Mouse (Mus musculus): ENCODE data around the gene Myl6b. TPM values are rescaled to one million over a fixed set of nuclear protein-coding genes. Genes with fewer than 3 reads are reported as not detected.

The Myl6b gene
- total RNA-seq (2021), result 10 to 100 TPM; 31.5 to 34.9 TPM
- long read RNA-seq, experiment 1, result 0 reads
- long read RNA-seq, experiment 2, partial matches to known transcripts, result 2 of 3 reads
- long read RNA-seq, experiment 2, other reads (novel, unspliced or antisense), result 0 of 3 reads

GRCm38 (mm10) chr10:128498590-128498989 is at the start of gene Myl6b:
Myl6b (minus strand) TSS chr10:128498685.
- DNase-seq (ENCODE audit: low spot score in 2 of 2), result peak; percentile 96 to 97

GRCm38 (mm10) chr10:128547361-128548032 is 49.0 kb upstream of the Myl6b start, which contains the start of gene Zc3h10:
Zc3h10 (minus strand) TSS chr10:128547774.
- DNase-seq (ENCODE audit: low spot score in 2 of 2), result peak; percentile 95

GRCm38 (mm10) chr10:128546787-128547186 is 48.3 kb upstream of the Myl6b start:
- DNase-seq (ENCODE audit: low spot score in 2 of 2), result no peak

- DNase-seq (ENCODE audit: low spot score in 2 of 2), result no peak
Observed at GRCm38 (mm10) chr10:128546361-128546760, 47.9 kb upstream of the Myl6b start.

- DNase-seq (ENCODE audit: low spot score in 2 of 2), result no peak
Observed at GRCm38 (mm10) chr10:128545570-128545898, 47.0 kb upstream of the Myl6b start.

GRCm38 (mm10) chr10:128544674-128545569 is 46.4 kb upstream of the Myl6b start:
- DNase-seq (ENCODE audit: low spot score in 2 of 2), result no peak

GRCm38 (mm10) chr10:128544151-128544657 is 45.7 kb upstream of the Myl6b start:
- DNase-seq (ENCODE audit: low spot score in 2 of 2), result no peak

- no peak for DNase-seq (ENCODE audit: low spot score in 2 of 2)
Observed at GRCm38 (mm10) chr10:128543100-128543499, 44.6 kb upstream of the Myl6b start.

GRCm38 (mm10) chr10:128538340-128538870 is 39.9 kb upstream of the Myl6b start:
- DNase-seq (ENCODE audit: low spot score in 2 of 2), result no peak

- peak; percentile 86 to 87 for DNase-seq (ENCODE audit: low spot score in 2 of 2)
Observed at GRCm38 (mm10) chr10:128536266-128536940, 37.9 kb upstream of the Myl6b start.

- no peak for DNase-seq (ENCODE audit: low spot score in 2 of 2)
Observed at GRCm38 (mm10) chr10:128535624-128536265, 37.3 kb upstream of the Myl6b start.

GRCm38 (mm10) chr10:128535206-128535605 is 36.7 kb upstream of the Myl6b start:
- no peak for DNase-seq (ENCODE audit: low spot score in 2 of 2)

GRCm38 (mm10) chr10:128526366-128527356 is 28.2 kb upstream of the Myl6b start:
- DNase-seq (ENCODE audit: low spot score in 2 of 2), result no peak

- DNase-seq (ENCODE audit: low spot score in 2 of 2), result peak; percentile 82 to 86
Observed at GRCm38 (mm10) chr10:128525671-128526308, 27.3 kb upstream of the Myl6b start, which contains the start of gene Esyt1. Esyt1 (minus strand) TSS chr10:128525871.

GRCm38 (mm10) chr10:128524732-128525662 is 26.5 kb upstream of the Myl6b start:
- peak; percentile 39 to 64 for DNase-seq (ENCODE audit: low spot score in 2 of 2)

- DNase-seq (ENCODE audit: low spot score in 2 of 2), result no peak
Observed at GRCm38 (mm10) chr10:128524111-128524731, 25.7 kb upstream of the Myl6b start.

- no peak for DNase-seq (ENCODE audit: low spot score in 2 of 2)
Observed at GRCm38 (mm10) chr10:128522351-128522750, 23.9 kb upstream of the Myl6b start.

Data from left cerebral cortex, adult 18-20 months (tissue).